Mouse (Mus musculus) forebrain, postnatal 0 days (tissue): Measurements from ENCODE around the gene Teddm3. TPM values are rescaled to one million over a fixed set of nuclear protein-coding genes. Genes with fewer than 3 reads are reported as not detected.

ENCODE experiments used
- ATAC-seq: fragments of 200-750 bp; cut with Nextera tagmentation; 2 replicates; pipeline ENCODE4 v1.8.0; 2017; ENCODE audit warnings: mild to moderate bottlenecking, moderate library complexity
- DNase-seq: peaks from one replicate; pipeline ENCODE4 v3.0.0-alpha.2; 2015
- H3K27ac ChIP-seq: fragments of 300-500 bp; sonication (generic); 2 replicates; pipeline ENCODE4 v1.5.1; 2014; ENCODE audit warnings: low read depth, mild to moderate bottlenecking, antibody characterized with exemption, low read length, moderate library complexity, mixed read lengths
- H3K27me3 ChIP-seq: fragments of 300-500 bp; sonication (generic); 2 replicates; pipeline ENCODE4 v1.6.1; 2014; ENCODE audit warnings: mild to moderate bottlenecking, low read length, mixed read lengths; ENCODE audit not compliant: insufficient read depth
- H3K36me3 ChIP-seq: fragments of 300-500 bp; sonication (generic); 2 replicates; pipeline ENCODE4 v1.6.1; 2014; ENCODE audit warnings: mild to moderate bottlenecking, moderate library complexity; ENCODE audit not compliant: insufficient read depth
- H3K4me1 ChIP-seq: fragments of 300-500 bp; sonication (generic); 2 replicates; pipeline ENCODE4 v1.6.1; 2014; ENCODE audit warnings: antibody characterized with exemption; ENCODE audit not compliant: insufficient read depth
- H3K4me2 ChIP-seq: fragments of 300-500 bp; sonication (generic); 2 replicates; pipeline ENCODE4 v1.6.1; 2014; ENCODE audit warnings: low read depth, mild to moderate bottlenecking, moderate library complexity
- H3K4me3 ChIP-seq: fragments of 300-500 bp; sonication (generic); 2 replicates; pipeline ENCODE4 v1.5.1; 2014; ENCODE audit warnings: low read depth, low read length, mixed read lengths
- H3K9ac ChIP-seq: fragments of 300-500 bp; sonication (generic); 2 replicates; pipeline ENCODE4 v1.6.1; 2014; ENCODE audit warnings: mild to moderate bottlenecking
- H3K9me3 ChIP-seq: fragments of 300-500 bp; sonication (generic); 2 replicates; pipeline ENCODE4 v1.6.1; 2016; ENCODE audit warnings: low read length
- CTCF ChIP-seq: sonication (generic); IDR thresholded peaks from 2 replicates; pipeline ENCODE4 v1.5.1; 2016; ENCODE audit warnings: antibody characterized with exemption, control low read depth, low read depth
- WGBS: fragments of 180-500 bp; shearing (Covaris S2); extraction: QIAGEN DNeasy Blood & Tissue Kit; methylation state at CpG from one replicate; pipeline ENCODE4 v1.1.7; 2014; 5-methylcytosine and 5-hydroxymethylcytosine counted together
- polyA plus RNA-seq: library from polyadenylated mRNA; unstranded; fragments of >200 nt; fragmentation: Nextera tagmentation; extraction: Ambion mirVana; gene quantifications from 2 replicates; pipeline ENCODE4 v1.2.1, GENCODE M21; 2015
- total RNA-seq: library from RNA; depleted of rRNA; stranded (reverse); fragments of >200 nt; gene quantifications from 2 replicates; pipeline ENCODE4 v1.2.3, GENCODE M21; 2014

The Teddm3 gene
- total and polyA plus RNA-seq, 2 experiments from 2014 or later = not detected

DNA sequence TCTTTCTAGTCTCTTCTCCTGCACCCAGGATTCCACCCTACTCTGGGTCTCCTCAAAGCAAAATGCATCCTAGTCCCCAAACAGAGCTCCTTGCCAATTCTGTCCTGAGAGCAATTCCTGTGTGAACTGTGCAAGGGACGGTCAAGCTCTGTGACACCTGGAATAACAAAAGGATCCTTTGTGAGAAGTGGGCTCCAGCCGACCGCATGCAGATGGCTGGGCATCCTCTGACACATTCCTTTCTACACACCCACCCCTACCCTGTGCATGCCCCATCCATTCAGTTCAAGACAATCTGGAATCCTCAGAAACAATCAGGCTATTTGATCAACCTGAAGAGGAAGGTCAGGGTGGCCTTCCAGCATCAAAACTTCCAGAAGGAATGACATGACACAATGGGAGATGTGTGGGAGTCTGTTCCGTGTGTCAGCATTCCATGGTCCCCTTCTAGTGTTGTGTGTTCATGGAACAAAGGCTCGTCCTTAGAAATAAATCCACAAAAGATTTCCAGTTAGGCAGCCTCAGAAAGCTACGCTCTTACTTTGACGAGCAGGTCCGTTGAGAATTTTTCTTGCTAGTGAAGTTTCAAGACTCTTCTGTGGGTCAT, 41.6 kb upstream of the Teddm3 start:
- Histone ChIP-seq H3K4me2 (no peak overlapping the region), H3K4me1 (no peaks in the 10 kb centered on the region), H3K4me3 (no peak overlapping the region), H3K36me3 (no peaks in the 10 kb centered on the region), H3K27me3 (no peaks in the 10 kb centered on the region), H3K9me3 (no peaks in the 10 kb centered on the region), H3K27ac (no peak overlapping the region), H3K9ac (no peak overlapping the region)
- no peak for ATAC-seq
- DNase-seq = no peak
- TF ChIP-seq CTCF = no peak
- 65% methylated on average over 8 of the region's 8 CpGs for WGBS

DNA sequence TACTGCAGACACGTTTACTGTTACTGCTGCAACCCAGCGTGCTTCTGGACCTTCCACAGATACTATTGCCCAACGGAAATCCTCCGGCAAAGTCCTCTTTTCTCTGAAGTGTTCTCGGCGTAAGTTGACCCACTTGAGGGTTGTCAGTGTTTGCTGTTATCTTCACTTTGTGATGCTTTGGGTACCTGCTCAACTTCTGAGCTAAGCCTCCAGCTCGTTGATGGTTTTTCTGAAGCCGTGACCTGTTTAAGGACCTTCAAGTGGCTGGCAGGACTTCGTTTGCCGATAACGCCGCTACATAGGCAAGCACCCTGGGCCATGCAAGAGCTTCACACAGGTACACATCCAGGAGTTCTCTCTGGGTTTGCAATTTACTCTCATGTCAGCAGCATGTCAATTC, 40.4 kb upstream of the Teddm3 start:
- DNase-seq (no peak), ATAC-seq (no peak)
- Histone ChIP-seq H3K9ac (no peak overlapping the region), H3K4me2 (no peak overlapping the region), H3K36me3 (no peaks in the 10 kb centered on the region), H3K4me1 (no peaks in the 10 kb centered on the region), H3K27ac (no peak overlapping the region), H3K27me3 (no peaks in the 10 kb centered on the region), H3K9me3 (no peaks in the 10 kb centered on the region), H3K4me3 (no peak overlapping the region)
- TF ChIP-seq CTCF = no peak
- 88% methylated on average over 12 of the region's 12 CpGs for WGBS

DNA sequence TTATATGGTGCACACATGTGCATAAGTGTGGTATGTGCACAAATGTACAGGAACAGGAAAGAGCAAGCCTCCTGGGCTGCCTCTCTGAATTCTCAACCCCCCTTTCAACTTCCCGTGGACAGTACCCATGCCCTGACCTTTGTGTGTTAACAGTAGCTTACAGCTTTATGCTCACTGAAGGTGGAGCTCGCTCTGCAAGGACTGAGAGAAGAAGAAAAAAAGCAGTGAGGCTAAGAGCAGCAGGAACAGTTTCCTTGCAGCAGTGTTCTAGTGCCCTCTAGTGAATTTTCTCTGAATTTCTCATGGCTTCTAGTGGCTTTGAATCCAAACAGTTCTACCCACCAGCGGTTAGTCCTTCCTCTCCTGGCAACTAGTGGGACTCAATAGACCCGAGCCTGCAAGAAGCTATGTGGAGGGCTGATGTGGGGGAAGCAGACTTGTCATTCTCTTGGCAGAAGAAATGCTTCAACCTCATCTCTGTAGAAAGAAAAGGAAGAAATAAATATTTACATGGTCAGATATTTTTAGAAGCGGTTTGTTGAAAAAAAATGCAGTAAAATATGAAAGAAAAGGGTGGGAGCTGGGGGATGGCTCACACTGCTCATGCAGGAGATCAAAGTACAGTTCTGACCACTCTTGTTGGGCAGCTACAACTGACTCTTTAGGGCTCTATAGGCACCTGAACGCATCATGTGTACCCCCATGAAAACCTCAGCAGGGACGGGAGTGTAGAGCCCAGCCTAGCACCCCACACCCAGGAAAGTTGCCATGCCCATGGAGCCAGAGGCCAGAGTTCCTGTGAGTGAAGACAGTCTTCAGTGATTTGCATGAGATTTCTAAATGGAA, 38.9 kb upstream of the Teddm3 start:
- ATAC-seq = peak; percentile 86
- Histone ChIP-seq H3K36me3 (no peaks in the 10 kb centered on the region), H3K4me1 (no peaks in the 10 kb centered on the region), H3K9me3 (no peaks in the 10 kb centered on the region), H3K27me3 (no peaks in the 10 kb centered on the region), H3K4me2 (no peak overlapping the region), H3K4me3 (no peak overlapping the region), H3K9ac (no peak overlapping the region), H3K27ac (no peak overlapping the region)
- DNase-seq = peak; percentile 90
- peak; percentile 93 for TF ChIP-seq CTCF
- 35% methylated on average over 7 of the region's 7 CpGs for WGBS

DNA sequence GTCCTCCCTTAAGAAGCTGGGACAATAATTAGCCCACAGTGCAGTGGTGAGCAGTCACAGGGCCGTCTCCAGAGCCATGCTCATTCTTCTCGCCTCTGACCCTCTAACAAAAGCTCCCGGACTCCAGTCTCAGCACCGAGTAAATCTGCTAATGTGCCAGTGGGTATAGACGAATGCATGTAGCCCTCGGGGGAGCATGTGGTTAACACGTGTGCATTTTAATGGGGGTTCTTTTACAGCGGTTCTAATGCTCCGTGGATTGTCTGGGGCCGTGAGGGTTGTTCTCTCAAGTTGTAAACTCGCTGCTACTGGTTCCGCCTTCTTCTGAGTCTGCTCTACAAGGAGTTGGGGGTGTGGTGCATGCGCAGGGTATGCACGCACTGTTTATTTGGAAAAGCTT, 37.8 kb upstream of the Teddm3 start:
- Histone ChIP-seq H3K36me3 (no peaks in the 10 kb centered on the region), H3K4me3 (no peak overlapping the region), H3K9me3 (no peaks in the 10 kb centered on the region), H3K27ac (no peak overlapping the region), H3K9ac (no peak overlapping the region), H3K4me1 (no peaks in the 10 kb centered on the region), H3K27me3 (no peaks in the 10 kb centered on the region), H3K4me2 (no peak overlapping the region)
- ATAC-seq = no peak
- 58% methylated on average over 14 of the region's 14 CpGs for WGBS
- no peak for TF ChIP-seq CTCF
- DNase-seq = no peak

DNA sequence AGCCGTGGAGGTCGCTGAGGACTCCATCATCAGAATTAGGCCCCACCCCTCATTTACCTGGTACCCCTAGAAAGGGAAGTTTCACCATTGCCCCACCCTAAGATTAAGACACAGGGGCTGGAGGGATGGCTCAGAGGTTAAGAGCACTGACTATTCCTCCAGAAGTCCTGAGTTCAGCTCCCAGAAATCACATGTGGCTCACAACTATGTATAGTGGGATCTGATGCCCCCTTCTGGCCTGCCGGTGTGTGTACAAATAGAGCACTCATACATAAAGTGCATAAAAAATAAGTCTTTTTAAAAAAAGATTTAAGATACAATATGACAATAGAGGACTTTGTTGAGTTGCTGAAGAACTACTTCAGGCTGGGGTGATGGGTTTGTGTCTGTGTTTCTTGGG, 34.5 kb upstream of the Teddm3 start:
- H3K27ac ChIP-seq = no peak overlapping the region
- H3K27me3 ChIP-seq = no peaks in the 10 kb centered on the region
- WGBS = 77% methylated on average over 3 of the region's 3 CpGs
- H3K4me1 ChIP-seq = no peaks in the 10 kb centered on the region
- H3K9ac ChIP-seq = no peak overlapping the region
- ATAC-seq (no peak), DNase-seq (no peak)
- no peaks in the 10 kb centered on the region for H3K9me3 ChIP-seq
- no peak overlapping the region for H3K4me2 ChIP-seq
- peak; percentile 46 for TF ChIP-seq CTCF
- no peaks in the 10 kb centered on the region for H3K36me3 ChIP-seq
- H3K4me3 ChIP-seq = no peak overlapping the region

DNA sequence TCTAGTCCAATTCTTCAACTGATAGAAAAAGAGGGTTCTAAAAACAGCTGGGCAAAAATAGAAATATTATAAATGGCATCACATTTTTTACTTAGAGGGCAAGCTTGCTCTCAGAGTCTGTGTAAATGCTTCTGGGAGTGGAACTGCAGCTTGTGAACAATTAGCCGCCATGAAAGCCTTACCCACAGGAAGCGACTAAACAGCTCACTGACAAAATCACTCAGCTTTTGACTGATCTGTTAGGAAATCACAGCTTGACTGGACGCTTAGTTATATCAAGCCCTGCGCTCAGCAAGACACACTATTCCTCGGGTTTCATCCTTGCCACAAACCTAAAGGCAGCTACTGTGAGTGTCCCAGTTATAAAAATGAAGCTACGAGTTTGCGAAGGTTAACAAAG, 33.8 kb upstream of the Teddm3 start:
- Histone ChIP-seq H3K27me3 (no peaks in the 10 kb centered on the region), H3K27ac (no peak overlapping the region), H3K4me1 (no peaks in the 10 kb centered on the region), H3K9me3 (no peaks in the 10 kb centered on the region), H3K4me3 (no peak overlapping the region), H3K36me3 (no peaks in the 10 kb centered on the region), H3K9ac (no peak overlapping the region), H3K4me2 (no peak overlapping the region)
- peak; percentile 43 for ATAC-seq
- TF ChIP-seq CTCF = no peak
- DNase-seq = peak; percentile 49
- whole genome bisulfite sequencing = 31% methylated on average over 7 of the region's 7 CpGs

DNA sequence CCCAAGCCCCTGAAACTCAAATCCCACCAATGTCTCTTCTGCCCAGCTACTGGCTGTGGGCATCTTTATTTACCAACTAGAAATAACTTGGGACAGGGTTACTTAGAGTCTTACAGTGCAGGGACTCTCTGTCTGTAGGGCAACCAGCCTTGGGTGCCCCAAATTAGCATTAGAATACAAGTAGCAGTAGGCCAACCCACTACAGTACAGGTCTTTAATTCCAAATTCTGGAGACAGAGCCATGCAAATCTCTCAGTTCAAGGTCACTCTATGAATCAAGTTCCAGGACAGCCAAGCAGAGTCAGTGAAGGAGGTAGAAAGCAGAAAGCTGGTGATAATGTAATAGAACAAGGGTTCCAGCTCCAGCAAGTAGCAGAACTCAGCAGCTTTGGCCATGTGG, 30.9 kb upstream of the Teddm3 start:
- ATAC-seq (no peak), DNase-seq (no peak)
- Histone ChIP-seq H3K27ac (no peak overlapping the region), H3K4me1 (no peaks in the 10 kb centered on the region), H3K4me2 (no peak overlapping the region), H3K36me3 (no peaks in the 10 kb centered on the region), H3K9ac (no peak overlapping the region), H3K4me3 (no peak overlapping the region), H3K27me3 (no peaks in the 10 kb centered on the region), H3K9me3 (no peaks in the 10 kb centered on the region)
- TF ChIP-seq CTCF = no peak
